Mouse (Mus musculus): ENCODE results near the gene Pck1. TPM values are rescaled to one million over a fixed set of nuclear protein-coding genes. Genes with fewer than 3 reads are reported as not detected.

Pck1 gene
- total and polyA plus RNA-seq, 2 experiments from 2014 or later, result 0.21 TPM; not detected in 1

GRCm38 (mm10) chr2:173177481-173177880 is 24.6 kb downstream of the Pck1 start:
- ATAC-seq, result no peak

GRCm38 (mm10) chr2:173177951-173178350 is 25.1 kb downstream of the Pck1 start:
- ATAC-seq, result no peak; the same call in 1 of the 2 replicates
- Histone ChIP-seq H3K4me3 (ENCODE audit: low read length) (no peak overlapping the region), H3K27me3 (ENCODE audit: insufficient read depth, low read length) (no peaks in the 10 kb centered on the region), H3K4me2 (ENCODE audit: low read depth, low read length) (no peak overlapping the region), H3K9me3 (ENCODE audit: low read length) (no peaks in the 10 kb centered on the region), H3K27ac (no peak overlapping the region), H3K36me3 (ENCODE audit: insufficient read depth, low read length) (no peaks in the 10 kb centered on the region), H3K9ac (replicated peaks; ENCODE audit: low read length) (no peak overlapping the region), H3K4me1 (ENCODE audit: insufficient read depth, low read length) (peaks cover 8% of the 10 kb centered on the region; the same call in 1 of the 2 replicates)
- no peak for TF ChIP-seq CTCF (IDR thresholded peaks at IDR 0.05; ENCODE audit: low read depth)
- WGBS, result 67% methylated on average over 8 of the region's 8 CpGs
- DNase-seq (ENCODE audit: low spot score), result peak; percentile 48

More at GRCm38 (mm10) chr2:173177481-173177880, 24.6 kb downstream of the Pck1 start:
- Histone ChIP-seq H3K4me3 (ENCODE audit: low read length) (no peak overlapping the region), H3K27me3 (ENCODE audit: insufficient read depth, low read length) (no peaks in the 10 kb centered on the region), H3K36me3 (ENCODE audit: insufficient read depth, low read length) (no peaks in the 10 kb centered on the region), H3K4me1 (ENCODE audit: insufficient read depth, low read length) (peaks cover 8% of the 10 kb centered on the region; the same call in 1 of the 2 replicates), H3K27ac (no peak overlapping the region), H3K9me3 (ENCODE audit: low read length) (no peaks in the 10 kb centered on the region), H3K9ac (replicated peaks; ENCODE audit: low read length) (no peak overlapping the region), H3K4me2 (ENCODE audit: low read depth, low read length) (no peak overlapping the region)
- no peak for TF ChIP-seq CTCF (IDR thresholded peaks at IDR 0.05; ENCODE audit: low read depth)
- 80% methylated on average over 5 of the region's 5 CpGs for WGBS
- no peak for DNase-seq (ENCODE audit: low spot score)

GRCm38 (mm10) chr2:173179046-173179445 is 26.2 kb downstream of the Pck1 start:
- Histone ChIP-seq H3K9me3 (ENCODE audit: low read length) (no peaks in the 10 kb centered on the region), H3K36me3 (ENCODE audit: insufficient read depth, low read length) (no peaks in the 10 kb centered on the region), H3K27ac (no peak overlapping the region), H3K4me1 (ENCODE audit: insufficient read depth, low read length) (peaks cover 6% of the 10 kb centered on the region; the same call in 1 of the 2 replicates), H3K27me3 (ENCODE audit: insufficient read depth, low read length) (no peaks in the 10 kb centered on the region), H3K4me2 (ENCODE audit: low read depth, low read length) (no peak overlapping the region), H3K9ac (replicated peaks; ENCODE audit: low read length) (no peak overlapping the region), H3K4me3 (ENCODE audit: low read length) (no peak overlapping the region)
- DNase-seq (ENCODE audit: low spot score) (no peak), ATAC-seq (no peak)
- WGBS, result 80% methylated on average over 7 of the region's 7 CpGs
- TF ChIP-seq CTCF (IDR thresholded peaks at IDR 0.05; ENCODE audit: low read depth), result no peak

- ATAC-seq (no peak), DNase-seq (ENCODE audit: low spot score) (no peak)
- no peak overlapping the region for H3K9ac ChIP-seq (replicated peaks; ENCODE audit: low read length)
- H3K4me3 ChIP-seq (ENCODE audit: low read length), result no peak overlapping the region
- WGBS, result 89% methylated on average over 4 of the region's 4 CpGs
- H3K36me3 ChIP-seq (ENCODE audit: insufficient read depth, low read length), result no peaks in the 10 kb centered on the region
- no peaks in the 10 kb centered on the region for H3K4me1 ChIP-seq (ENCODE audit: insufficient read depth, low read length)
- H3K27me3 ChIP-seq (ENCODE audit: insufficient read depth, low read length), result no peaks in the 10 kb centered on the region
- no peak for TF ChIP-seq CTCF (IDR thresholded peaks at IDR 0.05; ENCODE audit: low read depth)
- H3K4me2 ChIP-seq (ENCODE audit: low read depth, low read length), result no peak overlapping the region
- H3K27ac ChIP-seq, result no peak overlapping the region
- H3K9me3 ChIP-seq (ENCODE audit: low read length), result no peaks in the 10 kb centered on the region
These were observed 27.2 kb downstream of the Pck1 start for GRCm38 (mm10) chr2:173180026-173180425.

GRCm38 (mm10) chr2:173180721-173181388 is 28.0 kb downstream of the Pck1 start:
- no peak overlapping the region for H3K27ac ChIP-seq
- ATAC-seq, result no peak
- 82% methylated on average over 11 of the region's 11 CpGs for WGBS

GRCm38 (mm10) chr2:173181486-173181885 is 28.6 kb downstream of the Pck1 start:
- no peak for ATAC-seq
- Histone ChIP-seq H3K4me3 (ENCODE audit: low read length) (no peak overlapping the region), H3K4me1 (ENCODE audit: insufficient read depth, low read length) (no peaks in the 10 kb centered on the region), H3K4me2 (ENCODE audit: low read depth, low read length) (no peak overlapping the region), H3K36me3 (ENCODE audit: insufficient read depth, low read length) (no peaks in the 10 kb centered on the region), H3K9me3 (ENCODE audit: low read length) (no peaks in the 10 kb centered on the region), H3K27me3 (ENCODE audit: insufficient read depth, low read length) (no peaks in the 10 kb centered on the region), H3K27ac (no peak overlapping the region), H3K9ac (replicated peaks; ENCODE audit: low read length) (no peak overlapping the region)
- WGBS, result 69% methylated on average over 5 of the region's 5 CpGs
- no peak for DNase-seq (ENCODE audit: low spot score)
- no peak for TF ChIP-seq CTCF (IDR thresholded peaks at IDR 0.05; ENCODE audit: low read depth)

More at GRCm38 (mm10) chr2:173180721-173181388, 28.0 kb downstream of the Pck1 start:
- H3K9me3 ChIP-seq (ENCODE audit: low read length), result no peaks in the 10 kb centered on the region
- no peaks in the 10 kb centered on the region for H3K4me1 ChIP-seq (ENCODE audit: insufficient read depth, low read length)
- no peak for DNase-seq (ENCODE audit: low spot score)
- H3K4me3 ChIP-seq (ENCODE audit: low read length), result no peak overlapping the region
- H3K27me3 ChIP-seq (ENCODE audit: insufficient read depth, low read length), result no peaks in the 10 kb centered on the region
- H3K9ac ChIP-seq (replicated peaks; ENCODE audit: low read length), result no peak overlapping the region
- no peak overlapping the region for H3K4me2 ChIP-seq (ENCODE audit: low read depth, low read length)
- H3K36me3 ChIP-seq (ENCODE audit: insufficient read depth, low read length), result no peaks in the 10 kb centered on the region
- TF ChIP-seq CTCF (IDR thresholded peaks at IDR 0.05; ENCODE audit: low read depth), result no peak

- no peaks in the 10 kb centered on the region for H3K4me1 ChIP-seq (ENCODE audit: insufficient read depth, low read length)
- TF ChIP-seq CTCF (IDR thresholded peaks at IDR 0.05; ENCODE audit: low read depth), result no peak
- H3K9ac ChIP-seq (replicated peaks; ENCODE audit: low read length), result no peak overlapping the region
- no peak overlapping the region for H3K4me2 ChIP-seq (ENCODE audit: low read depth, low read length)
- DNase-seq (ENCODE audit: low spot score) (no peak), ATAC-seq (no peak)
- no peaks in the 10 kb centered on the region for H3K36me3 ChIP-seq (ENCODE audit: insufficient read depth, low read length)
- H3K27me3 ChIP-seq (ENCODE audit: insufficient read depth, low read length), result no peaks in the 10 kb centered on the region
- H3K9me3 ChIP-seq (ENCODE audit: low read length), result no peaks in the 10 kb centered on the region
- H3K27ac ChIP-seq, result no peak overlapping the region
- WGBS, result 82% methylated on average over 7 of the region's 7 CpGs
- no peak overlapping the region for H3K4me3 ChIP-seq (ENCODE audit: low read length)
These were observed 29.1 kb downstream of the Pck1 start for GRCm38 (mm10) chr2:173181901-173182300.
